Mouse (Mus musculus) intestine, postnatal 0 days (tissue): ENCODE measurements at regions not wholly inside any gene's neighbourhood (a gene's known extent, or its start where the extent isn't known, plus 50 kb on each side); places are given as distances from the start of the nearest gene placed in this dataset.

Experiments used
- ATAC-seq: fragments of 200-750 bp; cut with Nextera tagmentation; 2 replicates; pipeline ENCODE4 v1.8.0; 2017; ENCODE audit warnings: mild to moderate bottlenecking, moderate TSS enrichment, moderate library complexity
- H3K27ac ChIP-seq: fragments of 300-500 bp; sonication (generic); 2 replicates; pipeline ENCODE4 v1.5.1; 2014; ENCODE audit warnings: mild to moderate bottlenecking, low read depth, low read length, moderate library complexity
- H3K27me3 ChIP-seq: fragments of 300-500 bp; sonication (generic); replicated peaks from 2 replicates; pipeline ENCODE4 v1.6.1; 2014; ENCODE audit warnings: low read length, mixed read lengths; ENCODE audit not compliant: control insufficient read depth, insufficient read depth
- H3K36me3 ChIP-seq: fragments of 300-500 bp; sonication (generic); 2 replicates; pipeline ENCODE4 v1.6.1; 2014; ENCODE audit warnings: mild to moderate bottlenecking, moderate library complexity; ENCODE audit not compliant: control insufficient read depth, insufficient read depth
- H3K4me1 ChIP-seq: fragments of 300-500 bp; sonication (generic); replicated peaks from 2 replicates; pipeline ENCODE4 v1.6.1; 2014; ENCODE audit warnings: antibody characterized with exemption, low read length, mixed read lengths; ENCODE audit not compliant: control insufficient read depth, insufficient read depth
- H3K4me2 ChIP-seq: fragments of 300-500 bp; sonication (generic); replicated peaks from 2 replicates; pipeline ENCODE4 v1.6.1; 2014; ENCODE audit warnings: low read depth, mild to moderate bottlenecking, moderate library complexity
- H3K4me3 ChIP-seq: fragments of 300-500 bp; sonication (generic); 2 replicates; pipeline ENCODE4 v1.5.1; 2014; ENCODE audit warnings: low read depth, low read length
- H3K9ac ChIP-seq: fragments of 300-500 bp; sonication (generic); 2 replicates; pipeline ENCODE4 v1.6.1; 2014; ENCODE audit warnings: mild to moderate bottlenecking, low read depth, low read length
- H3K9me3 ChIP-seq: fragments of 300-500 bp; sonication (generic); 2 replicates; pipeline ENCODE4 v1.6.1; 2016; ENCODE audit warnings: mixed run types; ENCODE audit not compliant: control insufficient read depth
- CTCF ChIP-seq: sonication (generic); IDR thresholded peaks from 2 replicates; pipeline ENCODE4 v1.5.1; 2016; ENCODE audit warnings: low read depth, mild to moderate bottlenecking, control low read depth, antibody characterized with exemption, moderate library complexity
- WGBS: fragments of 180-500 bp; shearing (Covaris S2); extraction: QIAGEN DNeasy Blood & Tissue Kit; methylation state at CpG from one replicate; pipeline ENCODE4 v1.1.7; 2014; 5-methylcytosine and 5-hydroxymethylcytosine counted together

GRCm38 (mm10) chr7:136196424-136197160, 480.4 kb upstream of the Mki67 start:
- Histone ChIP-seq H3K27ac (no peak overlapping the region), H3K9me3 (no peaks in the 10 kb centered on the region), H3K4me1 (no peaks in the 10 kb centered on the region), H3K4me3 (no peak overlapping the region), H3K4me2 (no peak overlapping the region), H3K9ac (no peak overlapping the region), H3K36me3 (no peaks in the 10 kb centered on the region), H3K27me3 (no peaks in the 10 kb centered on the region)
- ATAC-seq: no peak
- WGBS: 90% methylated on average over 17 of the region's 17 CpGs
- no peak for TF ChIP-seq CTCF

- TF ChIP-seq CTCF: no peak
- no peak for ATAC-seq
- Histone ChIP-seq H3K4me2 (no peak overlapping the region), H3K4me3 (no peak overlapping the region), H3K27ac (no peak overlapping the region), H3K9me3 (no peaks in the 10 kb centered on the region), H3K27me3 (no peaks in the 10 kb centered on the region), H3K9ac (no peak overlapping the region), H3K36me3 (no peaks in the 10 kb centered on the region), H3K4me1 (no peaks in the 10 kb centered on the region)
- 89% methylated on average over 12 of the region's 12 CpGs for WGBS
Measured at GRCm38 (mm10) chr7:136208879-136209278, 492.7 kb upstream of the Mki67 start.

GRCm38 (mm10) chr7:136209299-136210171, 493.4 kb upstream of the Mki67 start:
- Histone ChIP-seq H3K36me3 (no peaks in the 10 kb centered on the region), H3K9ac (no peak overlapping the region), H3K4me2 (no peak overlapping the region), H3K27ac (no peak overlapping the region), H3K4me3 (no peak overlapping the region), H3K4me1 (no peaks in the 10 kb centered on the region), H3K9me3 (no peaks in the 10 kb centered on the region), H3K27me3 (no peaks in the 10 kb centered on the region)
- TF ChIP-seq CTCF: no peak
- ATAC-seq: no peak
- 57% methylated on average over 30 of the region's 31 CpGs for WGBS

GRCm38 (mm10) chr7:136212492-136212891, 496.3 kb upstream of the Mki67 start:
- Histone ChIP-seq H3K9me3 (no peaks in the 10 kb centered on the region), H3K4me3 (no peak overlapping the region), H3K4me1 (no peaks in the 10 kb centered on the region), H3K27me3 (no peaks in the 10 kb centered on the region), H3K36me3 (no peaks in the 10 kb centered on the region), H3K4me2 (no peak overlapping the region), H3K9ac (no peak overlapping the region), H3K27ac (no peak overlapping the region)
- no peak for ATAC-seq
- 52% methylated on average over 8 of the region's 8 CpGs for WGBS
- no peak for TF ChIP-seq CTCF

GRCm38 (mm10) chr7:136213057-136213961, 497.1 kb upstream of the Mki67 start:
- no peaks in the 10 kb centered on the region for H3K27me3 ChIP-seq
- ATAC-seq: no peak
- no peak overlapping the region for H3K27ac ChIP-seq
- no peak overlapping the region for H3K9ac ChIP-seq
- WGBS: 63% methylated on average over 11 of the region's 11 CpGs
- no peak overlapping the region for H3K4me3 ChIP-seq
- H3K4me2 ChIP-seq: no peak overlapping the region
- no peaks in the 10 kb centered on the region for H3K36me3 ChIP-seq
- no peaks in the 10 kb centered on the region for H3K4me1 ChIP-seq
- no peaks in the 10 kb centered on the region for H3K9me3 ChIP-seq
- TF ChIP-seq CTCF: no peak

GRCm38 (mm10) chr7:136213962-136214308, 497.8 kb upstream of the Mki67 start:
- no peak overlapping the region for H3K9ac ChIP-seq
- no peak for TF ChIP-seq CTCF
- H3K4me1 ChIP-seq: no peaks in the 10 kb centered on the region
- no peak overlapping the region for H3K27ac ChIP-seq
- no peak for ATAC-seq
- 90% methylated on average over 3 of the region's 3 CpGs for WGBS
- no peak overlapping the region for H3K4me2 ChIP-seq
- no peaks in the 10 kb centered on the region for H3K36me3 ChIP-seq
- H3K4me3 ChIP-seq: no peak overlapping the region
- no peaks in the 10 kb centered on the region for H3K9me3 ChIP-seq
- no peaks in the 10 kb centered on the region for H3K27me3 ChIP-seq
